Comparison of ENCODE assay signal across 8 mouse cellular contexts in the genomic region with DNA sequence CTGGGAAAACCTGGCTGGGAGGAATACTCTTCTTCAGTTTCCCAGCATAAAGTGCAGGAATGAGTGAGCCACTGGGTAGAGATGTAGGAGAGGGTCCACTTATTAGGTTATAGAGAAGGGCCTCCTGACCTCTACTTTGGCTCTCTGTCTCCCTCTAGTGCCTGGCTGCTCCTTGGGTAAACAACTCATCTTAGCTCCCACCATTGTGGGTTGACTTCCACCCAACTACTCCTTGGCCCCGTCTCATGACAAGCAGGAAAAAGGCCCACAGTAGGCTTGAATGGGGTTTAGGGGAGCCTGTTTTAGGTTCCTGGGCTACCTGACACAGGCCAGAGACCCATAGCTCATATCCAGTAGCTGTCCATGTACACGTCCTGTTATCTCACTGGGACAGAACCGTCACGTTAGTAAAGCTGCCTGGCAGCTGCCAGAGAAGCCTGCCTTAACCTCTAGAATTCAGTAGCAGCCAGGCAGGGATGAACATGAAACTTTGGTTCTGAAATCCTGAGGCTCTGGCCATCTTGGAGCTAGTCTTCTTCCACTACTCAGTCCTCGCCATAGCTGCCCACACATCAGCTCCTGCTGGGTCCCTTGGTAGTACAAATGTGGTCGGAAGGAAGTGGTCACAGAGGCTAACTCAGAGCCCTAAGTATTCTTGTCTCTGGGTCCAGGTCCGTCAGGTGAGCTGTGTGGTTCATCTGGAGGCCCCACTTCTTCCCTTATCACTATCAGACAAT. TPM values are rescaled to one million over a fixed set of nuclear protein-coding genes. Genes with fewer than 3 reads are reported as not detected.
A peak's percentile ranks its signal among the peaks of the same experiment; 100 is the strongest.
DNase-seq lines count a peak whose midpoint lies in the region; ATAC-seq lines count a peak whose summit lies in the region.

No protein-coding gene starts in this region.

- H3K9ac ChIP-seq in midbrain, embryonic 11.5 days (ENCODE audit: low read length), result no peak overlapping the region
- no peak overlapping the region for H3K9ac ChIP-seq in midbrain, embryonic 13.5 days (replicated peaks)

- H3K4me3 ChIP-seq in midbrain, embryonic 11.5 days (ENCODE audit: low read depth, low read length), result no peak overlapping the region
- no peak overlapping the region for H3K4me3 ChIP-seq in midbrain, embryonic 13.5 days (replicated peaks)
- H3K4me3 ChIP-seq in embryonic facial prominence, embryonic 10.5 days, result no peak overlapping the region

- H3K9me3 ChIP-seq in midbrain, embryonic 11.5 days (ENCODE audit: control insufficient read depth, low read length), result no peaks in the 10 kb centered on the region
- H3K9me3 ChIP-seq in midbrain, embryonic 13.5 days, result 0 out of 2 replicates have a peak, but pooled peaks cover 6% of the 10 kb centered on the region
- H3K9me3 ChIP-seq in embryonic facial prominence, embryonic 10.5 days, result no peaks in the 10 kb centered on the region

- 75% methylated on average over 7 of the region's 7 CpGs for WGBS in midbrain, embryonic 11.5 days
- WGBS in midbrain, embryonic 13.5 days, result 81% methylated on average over 7 of the region's 7 CpGs
- WGBS in embryonic facial prominence, embryonic 10.5 days, result 78% methylated on average over 7 of the region's 7 CpGs

- H3K4me1 ChIP-seq in midbrain, embryonic 11.5 days (ENCODE audit: control insufficient read depth, insufficient read depth, low read length), result no peaks in the 10 kb centered on the region
- no peaks in the 10 kb centered on the region for H3K4me1 ChIP-seq in midbrain, embryonic 13.5 days (replicated peaks)
- H3K4me1 ChIP-seq in embryonic facial prominence, embryonic 10.5 days, result peaks cover 5% of the 10 kb centered on the region; the same call in 1 of the 2 replicates

- H3K27ac ChIP-seq in midbrain, embryonic 11.5 days (ENCODE audit: low read depth, low read length), result no peak overlapping the region
- H3K27ac ChIP-seq in midbrain, embryonic 13.5 days, result no peak overlapping the region
- H3K27ac ChIP-seq in embryonic facial prominence, embryonic 10.5 days (replicated peaks), result no peak overlapping the region

- H3K27me3 ChIP-seq in midbrain, embryonic 11.5 days (ENCODE audit: control insufficient read depth, insufficient read depth, low read length), result no peaks in the 10 kb centered on the region
- H3K27me3 ChIP-seq in midbrain, embryonic 13.5 days, result no peaks in the 10 kb centered on the region
- no peaks in the 10 kb centered on the region for H3K27me3 ChIP-seq in embryonic facial prominence, embryonic 10.5 days (replicated peaks; ENCODE audit: low read depth, poor library complexity, severe bottlenecking)

- H3K4me2 ChIP-seq in midbrain, embryonic 11.5 days, result no peak overlapping the region
- no peak overlapping the region for H3K4me2 ChIP-seq in midbrain, embryonic 13.5 days (replicated peaks)

- no peaks in the 10 kb centered on the region for H3K36me3 ChIP-seq in midbrain, embryonic 11.5 days (ENCODE audit: control insufficient read depth, insufficient read depth, low read length)
- H3K36me3 ChIP-seq in midbrain, embryonic 13.5 days, result peaks cover 24% of the 10 kb centered on the region
- peaks cover 16% of the 10 kb centered on the region for H3K36me3 ChIP-seq in embryonic facial prominence, embryonic 10.5 days (replicated peaks)

- ATAC-seq in midbrain, embryonic 11.5 days (ENCODE audit: low FRiP score), result no peak
- no peak for ATAC-seq in midbrain, embryonic 13.5 days
- ATAC-seq in neutrophil, adult 5-6 weeks (ENCODE audit: extremely low read depth, insufficient number of reproducible peaks, low FRiP score, poor library complexity, severe bottlenecking), result peak; percentile 63

- peak; percentile 45 for DNase-seq in adrenal gland, postnatal 25 days
- DNase-seq in adrenal gland, postnatal 4 days (ENCODE audit: low spot score in 2 of 2), result no peak
- DNase-seq in midbrain, embryonic 11.5 days (ENCODE audit: low spot score, missing footprints), result peak; percentile 86
- peak; percentile 41 for DNase-seq in embryonic facial prominence, embryonic 10.5 days (ENCODE audit: low spot score)
- DNase-seq in kidney, postnatal 4 days, result peak; percentile 73 to 76
- DNase-seq in layer of hippocampus, adult 9-11 months, result no peak

RNA-seq across cellular contexts. Expression of a gene that starts 16.3 kb away (rescaled TPM):
- total RNA-seq in adrenal gland, postnatal 25 days (2021), result 94.2 and 128 TPM in 2 replicates
- 100 to 1,000 TPM; 106 to 113 TPM for total RNA-seq in adrenal gland, postnatal 4 days (2021)
- 46.4 and 50.2 TPM in 2 replicates for polyA plus RNA-seq in midbrain, embryonic 11.5 days (2014; fragmentation: Nextera tagmentation; extraction: Ambion mirVana)
- 71.2 and 82.5 TPM in 2 replicates for polyA plus RNA-seq in midbrain, embryonic 13.5 days (2015; fragmentation: Nextera tagmentation; extraction: Ambion mirVana)
- polyA plus RNA-seq in embryonic facial prominence, embryonic 10.5 days (2016; fragmentation: Nextera tagmentation; extraction: Ambion mirVana), result 41.1 and 41.3 TPM in 2 replicates
- 142 and 143 TPM in 2 replicates for total RNA-seq in neutrophil, adult 5-6 weeks (2017)

RNA-seq across cellular contexts. Expression of a gene that starts 23.2 kb away (rescaled TPM):
- 57.7 and 73.7 TPM in 2 replicates for total RNA-seq in adrenal gland, postnatal 25 days (2021)
- total RNA-seq in adrenal gland, postnatal 4 days (2021), result 10 to 100 TPM; 72.3 to 73.4 TPM
- 77.0 and 82.6 TPM in 2 replicates for polyA plus RNA-seq in midbrain, embryonic 11.5 days (2014; fragmentation: Nextera tagmentation; extraction: Ambion mirVana)
- polyA plus RNA-seq in midbrain, embryonic 13.5 days (2015; fragmentation: Nextera tagmentation; extraction: Ambion mirVana), result 71.7 and 72.8 TPM in 2 replicates
- polyA plus RNA-seq in embryonic facial prominence, embryonic 10.5 days (2016; fragmentation: Nextera tagmentation; extraction: Ambion mirVana), result 77.2 and 82.6 TPM in 2 replicates
- total RNA-seq in neutrophil, adult 5-6 weeks (2017), result 103 and 106 TPM in 2 replicates

RNA-seq across cellular contexts. Expression of a gene that starts 24.2 kb away (rescaled TPM):
- total RNA-seq in adrenal gland, postnatal 25 days (2021), result 56.6 and 81.6 TPM in 2 replicates
- 100 to 1,000 TPM; 141 to 143 TPM for total RNA-seq in adrenal gland, postnatal 4 days (2021)
- 24.6 and 27.0 TPM in 2 replicates for polyA plus RNA-seq in midbrain, embryonic 11.5 days (2014; fragmentation: Nextera tagmentation; extraction: Ambion mirVana)
- polyA plus RNA-seq in midbrain, embryonic 13.5 days (2015; fragmentation: Nextera tagmentation; extraction: Ambion mirVana), result 68.1 and 70.2 TPM in 2 replicates
- polyA plus RNA-seq in embryonic facial prominence, embryonic 10.5 days (2016; fragmentation: Nextera tagmentation; extraction: Ambion mirVana), result 56.0 and 59.1 TPM in 2 replicates
- total RNA-seq in neutrophil, adult 5-6 weeks (2017), result 24.6 and 26.6 TPM in 2 replicates

RNA-seq across cellular contexts. Expression of a gene that starts 30.6 kb away (rescaled TPM):
- 19.3 and 26.4 TPM in 2 replicates for total RNA-seq in adrenal gland, postnatal 25 days (2021)
- 10 to 100 TPM; 23.8 to 25.5 TPM for total RNA-seq in adrenal gland, postnatal 4 days (2021)
- 63.4 and 64.4 TPM in 2 replicates for polyA plus RNA-seq in midbrain, embryonic 11.5 days (2014; fragmentation: Nextera tagmentation; extraction: Ambion mirVana)
- polyA plus RNA-seq in midbrain, embryonic 13.5 days (2015; fragmentation: Nextera tagmentation; extraction: Ambion mirVana), result 171 and 176 TPM in 2 replicates
- 24.9 and 25.5 TPM in 2 replicates for polyA plus RNA-seq in embryonic facial prominence, embryonic 10.5 days (2016; fragmentation: Nextera tagmentation; extraction: Ambion mirVana)
- 6.9 and 9.7 TPM in 2 replicates for total RNA-seq in neutrophil, adult 5-6 weeks (2017)

RNA-seq across cellular contexts. Expression of a gene that starts 48.2 kb away (rescaled TPM):
- 81.9 and 101 TPM in 2 replicates for total RNA-seq in adrenal gland, postnatal 25 days (2021)
- total RNA-seq in adrenal gland, postnatal 4 days (2021), result 100 to 1,000 TPM; 120 to 131 TPM
- polyA plus RNA-seq in midbrain, embryonic 11.5 days (2014; fragmentation: Nextera tagmentation; extraction: Ambion mirVana), result 93.6 and 102 TPM in 2 replicates
- polyA plus RNA-seq in midbrain, embryonic 13.5 days (2015; fragmentation: Nextera tagmentation; extraction: Ambion mirVana), result 198 and 209 TPM in 2 replicates
- polyA plus RNA-seq in embryonic facial prominence, embryonic 10.5 days (2016; fragmentation: Nextera tagmentation; extraction: Ambion mirVana), result 93.3 and 93.4 TPM in 2 replicates
- 81.3 and 85.7 TPM in 2 replicates for total RNA-seq in neutrophil, adult 5-6 weeks (2017)

Comparison
In these comparisons a context has a peak if more than half of its experiments do, and no peak if none do; other contexts are left out.
1. DNase-seq: peak in adrenal gland, postnatal 25 days (single experiment), midbrain, embryonic 11.5 days (single experiment), embryonic facial prominence, embryonic 10.5 days (single experiment) and kidney, postnatal 4 days (2 of 2); none in adrenal gland, postnatal 4 days (0 of 2) and layer of hippocampus, adult 9-11 months (single experiment).